Mouse (Mus musculus): ENCODE measurements around the gene Mrps26. TPM values are rescaled to one million over a fixed set of nuclear protein-coding genes. Genes with fewer than 3 reads are reported as not detected.

Gene Mrps26
- polyA plus RNA-seq, 1 experiment from 2014 or later: 103 TPM

DNA sequence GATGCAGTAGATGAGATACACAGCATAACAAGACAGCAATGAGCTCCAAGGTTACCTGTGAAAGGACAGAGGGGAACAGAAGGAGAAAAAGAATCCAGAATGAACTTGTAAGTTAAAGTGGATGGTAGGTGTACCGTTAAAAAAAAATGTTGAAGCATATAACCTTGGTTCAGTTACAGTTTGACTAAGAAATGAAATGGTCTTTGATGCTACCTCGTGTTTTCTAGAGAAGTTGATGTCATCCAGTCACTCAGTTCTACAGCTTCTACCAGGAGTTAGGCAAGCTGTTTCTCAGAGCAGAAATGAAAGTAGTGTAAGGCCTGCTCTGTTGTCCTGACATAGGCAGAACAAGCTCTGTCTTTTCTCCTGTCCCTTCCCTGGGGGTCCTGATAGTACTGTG is 34.3 kb upstream of the Mrps26 start:
- ATAC-seq (replicated peaks; ENCODE audit: low FRiP score, low read depth): no peak
- no peak for TF ChIP-seq CTCF (IDR thresholded peaks at IDR 0.05; ENCODE audit: low read depth)
- DNase-seq (ENCODE audit: low spot score): no peak
- Histone ChIP-seq H3K9me3 (replicated peaks; ENCODE audit: low read length) (no peaks in the 10 kb centered on the region), H3K27me3 (ENCODE audit: insufficient read depth, low read length) (no peaks in the 10 kb centered on the region), H3K4me1 (replicated peaks; ENCODE audit: insufficient read depth, low read length) (no peaks in the 10 kb centered on the region), H3K27ac (no peak overlapping the region), H3K4me2 (ENCODE audit: low read length) (no peak overlapping the region), H3K4me3 (replicated peaks; ENCODE audit: low read depth, low read length) (no peak overlapping the region), H3K9ac (ENCODE audit: low read depth, low read length) (no peak overlapping the region), H3K36me3 (ENCODE audit: insufficient read depth, low read length) (peaks cover 15% of the 10 kb centered on the region)
- WGBS: 92% methylated on average over 2 of the region's 2 CpGs

DNA sequence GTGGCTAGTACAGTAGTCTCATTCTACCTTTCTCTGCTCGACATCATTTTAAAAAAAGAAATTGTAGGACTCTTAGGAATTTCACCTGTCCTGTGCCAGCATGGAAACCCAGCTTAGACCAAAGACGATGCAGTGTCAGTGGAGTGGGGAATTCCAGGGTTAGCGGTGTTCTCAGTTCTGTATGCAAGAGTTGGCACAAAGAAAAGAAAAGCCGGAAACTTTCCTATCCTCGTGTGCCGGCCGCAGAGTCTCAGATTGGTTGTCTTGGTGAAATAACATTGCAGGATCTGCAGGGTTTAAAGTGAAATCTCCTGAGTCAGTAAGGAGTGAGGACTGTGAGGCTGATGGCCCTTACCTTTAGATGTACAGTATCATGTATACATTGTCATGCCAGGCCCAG is 33.6 kb upstream of the Mrps26 start:
- no peaks in the 10 kb centered on the region for H3K27me3 ChIP-seq (ENCODE audit: insufficient read depth, low read length)
- H3K9ac ChIP-seq (ENCODE audit: low read depth, low read length): no peak overlapping the region
- ATAC-seq (replicated peaks; ENCODE audit: low FRiP score, low read depth) (no peak), DNase-seq (ENCODE audit: low spot score) (no peak)
- no peak for TF ChIP-seq CTCF (IDR thresholded peaks at IDR 0.05; ENCODE audit: low read depth)
- H3K9me3 ChIP-seq (replicated peaks; ENCODE audit: low read length): no peaks in the 10 kb centered on the region
- no peak overlapping the region for H3K4me2 ChIP-seq (ENCODE audit: low read length)
- H3K36me3 ChIP-seq (ENCODE audit: insufficient read depth, low read length): peaks cover 17% of the 10 kb centered on the region
- H3K4me1 ChIP-seq (replicated peaks; ENCODE audit: insufficient read depth, low read length): no peaks in the 10 kb centered on the region
- H3K27ac ChIP-seq: no peak overlapping the region
- H3K4me3 ChIP-seq (replicated peaks; ENCODE audit: low read depth, low read length): no peak overlapping the region
- 89% methylated on average over 7 of the region's 7 CpGs for WGBS

DNA sequence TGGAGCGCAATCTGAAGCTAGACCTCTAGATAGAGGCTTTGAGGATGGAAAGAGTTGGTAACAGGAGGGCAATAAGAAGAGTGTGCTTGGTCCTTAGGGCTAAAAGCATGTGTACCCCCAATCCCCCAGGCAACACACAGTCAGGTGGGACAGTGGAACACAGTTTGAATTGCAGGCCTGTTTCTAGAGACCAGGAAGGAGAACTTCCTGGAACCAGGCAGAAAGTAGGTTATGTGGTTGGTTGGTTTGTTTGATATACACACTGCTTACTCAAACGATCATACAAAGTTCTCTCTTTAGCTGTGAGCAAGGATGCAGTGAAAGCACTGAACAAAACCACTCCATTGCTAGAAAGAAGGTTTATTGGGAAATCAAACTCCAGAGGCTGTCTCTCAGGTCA is 31.3 kb upstream of the Mrps26 start:
- no peak overlapping the region for H3K4me3 ChIP-seq (replicated peaks; ENCODE audit: low read depth, low read length)
- no peaks in the 10 kb centered on the region for H3K4me1 ChIP-seq (replicated peaks; ENCODE audit: insufficient read depth, low read length)
- no peaks in the 10 kb centered on the region for H3K9me3 ChIP-seq (replicated peaks; ENCODE audit: low read length)
- H3K36me3 ChIP-seq (ENCODE audit: insufficient read depth, low read length): peaks cover 12% of the 10 kb centered on the region
- no peak overlapping the region for H3K9ac ChIP-seq (ENCODE audit: low read depth, low read length)
- no peaks in the 10 kb centered on the region for H3K27me3 ChIP-seq (ENCODE audit: insufficient read depth, low read length)
- WGBS: 81% methylated on average over 2 of the region's 2 CpGs
- no peak overlapping the region for H3K27ac ChIP-seq
- DNase-seq (ENCODE audit: low spot score) (no peak), ATAC-seq (replicated peaks; ENCODE audit: low FRiP score, low read depth) (no peak)
- TF ChIP-seq CTCF (IDR thresholded peaks at IDR 0.05; ENCODE audit: low read depth): no peak
- no peak overlapping the region for H3K4me2 ChIP-seq (ENCODE audit: low read length)

GRCm38 (mm10) chr2:130535017-130535416 is 28.5 kb upstream of the Mrps26 start:
- H3K4me2 ChIP-seq (ENCODE audit: low read length): no peak overlapping the region
- TF ChIP-seq CTCF (IDR thresholded peaks at IDR 0.05; ENCODE audit: low read depth): no peak
- H3K27me3 ChIP-seq (ENCODE audit: insufficient read depth, low read length): no peaks in the 10 kb centered on the region
- no peaks in the 10 kb centered on the region for H3K9me3 ChIP-seq (replicated peaks; ENCODE audit: low read length)
- ATAC-seq (replicated peaks; ENCODE audit: low FRiP score, low read depth): no peak
- 93% methylated on average over 6 of the region's 6 CpGs for WGBS
- H3K4me3 ChIP-seq (replicated peaks; ENCODE audit: low read depth, low read length): no peak overlapping the region
- H3K27ac ChIP-seq: no peak overlapping the region
- no peaks in the 10 kb centered on the region for H3K4me1 ChIP-seq (replicated peaks; ENCODE audit: insufficient read depth, low read length)
- DNase-seq (ENCODE audit: low spot score): no peak
- no peak overlapping the region for H3K9ac ChIP-seq (ENCODE audit: low read depth, low read length)
- H3K36me3 ChIP-seq (ENCODE audit: insufficient read depth, low read length): peaks cover 22% of the 10 kb centered on the region

DNA sequence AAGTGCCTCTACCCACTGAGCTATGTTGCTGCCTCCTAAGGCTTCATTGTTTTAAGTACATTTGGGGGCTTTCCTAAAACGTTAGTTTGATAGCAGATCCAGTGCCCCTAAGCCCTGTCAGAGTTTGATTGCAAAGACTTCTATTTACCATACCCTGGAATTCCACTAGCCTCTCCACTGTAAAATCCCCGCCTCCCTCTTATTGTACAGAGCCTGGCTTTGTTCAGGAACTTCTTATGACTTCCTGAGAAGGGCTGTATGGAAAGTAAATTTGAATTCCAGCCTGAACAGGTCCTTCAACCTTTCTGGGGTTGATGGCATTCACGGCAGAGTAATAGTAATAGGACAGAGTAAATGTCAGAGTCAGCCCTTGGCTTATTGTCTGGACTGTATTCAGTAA is 26.7 kb upstream of the Mrps26 start:
- Histone ChIP-seq H3K36me3 (ENCODE audit: insufficient read depth, low read length) (peaks cover 38% of the 10 kb centered on the region), H3K27ac (no peak overlapping the region), H3K9ac (ENCODE audit: low read depth, low read length) (no peak overlapping the region), H3K27me3 (ENCODE audit: insufficient read depth, low read length) (no peaks in the 10 kb centered on the region), H3K4me3 (replicated peaks; ENCODE audit: low read depth, low read length) (no peak overlapping the region), H3K9me3 (replicated peaks; ENCODE audit: low read length) (no peaks in the 10 kb centered on the region), H3K4me1 (replicated peaks; ENCODE audit: insufficient read depth, low read length) (no peaks in the 10 kb centered on the region), H3K4me2 (ENCODE audit: low read length) (no peak overlapping the region)
- ATAC-seq (replicated peaks; ENCODE audit: low FRiP score, low read depth) (no peak), DNase-seq (ENCODE audit: low spot score) (no peak)
- WGBS: 76% methylated on average over 3 of the region's 3 CpGs
- TF ChIP-seq CTCF (IDR thresholded peaks at IDR 0.05; ENCODE audit: low read depth): no peak

DNA sequence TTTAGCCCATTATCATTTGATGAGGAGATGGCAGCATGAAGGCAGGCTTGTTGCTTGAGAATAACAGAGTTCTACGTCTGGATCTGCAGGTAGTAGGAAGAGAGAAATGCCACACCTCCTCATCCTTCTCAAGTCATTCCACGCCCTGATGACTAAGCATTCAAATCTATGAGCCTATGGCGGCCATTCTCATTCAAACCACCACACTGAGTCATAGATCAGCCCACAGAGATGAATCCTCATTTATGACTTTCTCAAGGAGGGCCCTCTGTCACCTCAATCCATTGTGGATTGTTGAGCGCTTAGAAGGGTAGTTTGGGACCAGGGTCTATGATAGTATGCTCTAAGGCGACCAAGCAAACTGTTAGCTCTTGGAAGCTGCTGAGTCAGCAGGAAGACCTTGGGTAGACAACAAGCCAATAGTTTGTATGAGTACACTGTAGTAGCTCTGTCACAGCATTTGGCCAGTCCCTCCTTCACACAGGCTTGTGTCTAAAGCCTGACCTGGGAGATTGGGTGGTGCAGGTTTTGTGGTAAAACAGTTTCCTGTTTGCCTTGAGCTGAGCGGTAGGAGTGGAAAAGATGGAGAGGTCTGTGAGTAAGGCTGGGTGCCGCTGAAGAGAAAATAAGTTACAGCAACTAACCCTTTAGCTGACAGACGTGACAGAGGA is 24.5 kb upstream of the Mrps26 start:
- no peak for ATAC-seq (replicated peaks; ENCODE audit: low FRiP score, low read depth)
- DNase-seq (ENCODE audit: low spot score): no peak
- no peak overlapping the region for H3K27ac ChIP-seq
- 91% methylated on average over 8 of the region's 8 CpGs for WGBS
- no peak overlapping the region for H3K4me2 ChIP-seq (ENCODE audit: low read length)
- no peak overlapping the region for H3K9ac ChIP-seq (ENCODE audit: low read depth, low read length)
- no peak for TF ChIP-seq CTCF (IDR thresholded peaks at IDR 0.05; ENCODE audit: low read depth)
- H3K4me3 ChIP-seq (replicated peaks; ENCODE audit: low read depth, low read length): no peak overlapping the region
- H3K36me3 ChIP-seq (ENCODE audit: insufficient read depth, low read length): peaks cover 56% of the 10 kb centered on the region
- H3K4me1 ChIP-seq (replicated peaks; ENCODE audit: insufficient read depth, low read length): no peaks in the 10 kb centered on the region
- H3K9me3 ChIP-seq (replicated peaks; ENCODE audit: low read length): no peaks in the 10 kb centered on the region
- H3K27me3 ChIP-seq (ENCODE audit: insufficient read depth, low read length): no peaks in the 10 kb centered on the region

- no peak overlapping the region for H3K4me3 ChIP-seq (replicated peaks; ENCODE audit: low read depth, low read length)
- no peaks in the 10 kb centered on the region for H3K27me3 ChIP-seq (ENCODE audit: insufficient read depth, low read length)
- DNase-seq (ENCODE audit: low spot score) (no peak), ATAC-seq (replicated peaks; ENCODE audit: low FRiP score, low read depth) (no peak)
- H3K36me3 ChIP-seq (ENCODE audit: insufficient read depth, low read length): peaks cover 64% of the 10 kb centered on the region
- H3K27ac ChIP-seq: no peak overlapping the region
- WGBS: 79% methylated on average over 9 of the region's 9 CpGs
- H3K9me3 ChIP-seq (replicated peaks; ENCODE audit: low read length): no peaks in the 10 kb centered on the region
- no peak overlapping the region for H3K9ac ChIP-seq (ENCODE audit: low read depth, low read length)
- TF ChIP-seq CTCF (IDR thresholded peaks at IDR 0.05; ENCODE audit: low read depth): no peak
- no peak overlapping the region for H3K4me2 ChIP-seq (ENCODE audit: low read length)
- H3K4me1 ChIP-seq (replicated peaks; ENCODE audit: insufficient read depth, low read length): no peaks in the 10 kb centered on the region
These were observed 23.3 kb upstream of the Mrps26 start for GRCm38 (mm10) chr2:130540266-130540665.

All from kidney, postnatal 0 days (tissue).